Mouse (Mus musculus) CD4-positive, CD25-positive, alpha-beta regulatory T cell, adult 9 weeks (primary cell): ENCODE results near the gene Mfap3l. TPM values are rescaled to one million over a fixed set of nuclear protein-coding genes. Genes with fewer than 3 reads are reported as not detected.

Source experiments
- polyA plus RNA-seq: library from polyadenylated mRNA; unstranded; fragments of 100-300 nt; shearing (Covaris generic); gene quantifications from one replicate; pipeline ENCODE4 v1.2.1, GENCODE M21; 2017

Mfap3l gene
- not detected for polyA plus RNA-seq

GRCm38 (mm10) chr8:60632250-60632932 is at the start of gene Mfap3l:
Gene Mfap3l, plus strand, starts transcription at chr8:60632827.

Other genes starting within 250 kb of the Mfap3l start
- gene Gm10283, start 129.6 kb upstream of the Mfap3l start, polyA plus RNA-seq, result not detected
- gene Aadat, start 126.9 kb upstream of the Mfap3l start, polyA plus RNA-seq, result not detected